Mouse (Mus musculus): Measurements from ENCODE around the gene Dtx1.

Gene Dtx1

DNA sequence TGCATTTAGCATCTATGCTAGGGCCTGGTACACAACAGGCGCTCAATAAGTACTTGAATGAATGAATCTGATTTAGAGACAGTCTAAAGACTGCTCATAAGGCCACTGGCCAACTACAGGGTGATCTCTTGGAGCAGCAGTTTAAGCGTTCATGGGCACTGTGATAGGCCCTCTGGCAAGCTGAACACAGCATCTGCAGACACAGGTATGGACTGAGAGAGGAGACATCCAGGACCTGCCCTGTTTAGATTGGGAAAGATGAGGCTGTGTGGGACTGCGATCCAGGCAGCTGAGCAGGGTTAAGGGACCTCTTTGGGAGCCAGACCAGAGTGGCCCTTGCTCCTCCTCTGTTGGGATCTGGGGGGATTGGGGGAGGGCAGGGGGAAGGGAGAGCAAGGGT lies at the start of gene Dtx1:
Gene Dtx1, minus strand, starts transcription at position 101 of the 400 bp plus-strand sequence.
- DNase-seq (ENCODE audit: low spot score in 2 of 2), result no peak

DNA sequence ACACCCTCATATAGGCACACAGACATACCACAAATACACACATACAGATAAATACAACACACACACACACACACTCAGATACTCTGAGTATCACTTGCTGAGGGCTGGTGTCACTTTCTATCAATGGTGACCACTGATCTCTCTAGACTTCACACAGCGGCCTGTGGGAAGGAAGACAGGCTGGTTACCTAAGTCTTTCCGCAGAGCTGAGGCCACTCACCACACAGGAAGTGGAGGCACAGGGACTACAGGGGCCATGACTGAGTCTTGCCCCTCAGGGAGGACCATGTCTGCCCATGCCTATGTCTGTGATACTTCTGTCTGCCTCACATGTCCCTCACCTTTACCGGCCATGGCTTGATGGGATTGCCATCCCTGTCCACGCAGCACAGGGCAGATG lies 42.5 kb upstream of the Dtx1 start:
- no peak for DNase-seq (ENCODE audit: low spot score in 2 of 2)

DNA sequence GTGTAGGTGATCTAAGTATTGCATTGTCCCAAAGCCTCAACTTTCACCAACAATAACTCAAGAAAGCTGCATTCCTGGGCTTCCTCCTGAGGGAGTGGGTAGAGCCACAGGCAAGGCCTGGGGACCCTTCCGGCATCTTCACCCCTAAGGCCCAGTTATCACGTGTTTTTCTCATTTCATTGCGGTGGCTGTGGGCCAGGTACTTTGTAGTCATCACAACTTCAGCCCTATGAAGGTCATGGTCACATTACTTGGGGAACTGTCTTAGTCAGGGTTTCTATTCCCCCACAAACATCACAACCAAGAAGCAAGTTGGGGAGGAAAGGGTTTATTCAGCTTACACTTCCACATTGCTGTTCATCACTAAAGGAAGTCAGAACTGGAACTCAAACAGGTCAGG lies 41.1 kb upstream of the Dtx1 start:
- DNase-seq (ENCODE audit: low spot score in 2 of 2), result no peak

DNA sequence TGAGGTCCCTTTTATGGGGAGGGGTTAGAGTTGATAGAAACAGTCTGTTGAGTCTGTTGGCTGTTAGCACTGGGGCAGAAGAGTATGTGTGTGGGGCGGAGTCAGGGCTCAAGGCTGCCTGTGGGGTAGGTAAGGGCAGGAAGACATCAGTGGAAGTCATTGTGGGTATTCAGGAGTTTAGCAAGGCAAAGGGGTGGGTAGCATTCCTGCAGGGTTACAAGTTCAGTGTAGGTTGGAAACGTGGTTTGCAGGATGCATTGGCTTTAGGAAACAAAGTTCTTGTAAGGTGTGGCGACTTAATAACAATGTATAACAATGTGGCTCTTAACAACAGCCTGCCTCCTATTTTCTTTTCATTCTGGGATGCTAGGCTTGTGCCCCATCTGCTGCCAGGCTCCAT lies 39.5 kb upstream of the Dtx1 start:
- no peak for DNase-seq (ENCODE audit: low spot score in 2 of 2)

DNA sequence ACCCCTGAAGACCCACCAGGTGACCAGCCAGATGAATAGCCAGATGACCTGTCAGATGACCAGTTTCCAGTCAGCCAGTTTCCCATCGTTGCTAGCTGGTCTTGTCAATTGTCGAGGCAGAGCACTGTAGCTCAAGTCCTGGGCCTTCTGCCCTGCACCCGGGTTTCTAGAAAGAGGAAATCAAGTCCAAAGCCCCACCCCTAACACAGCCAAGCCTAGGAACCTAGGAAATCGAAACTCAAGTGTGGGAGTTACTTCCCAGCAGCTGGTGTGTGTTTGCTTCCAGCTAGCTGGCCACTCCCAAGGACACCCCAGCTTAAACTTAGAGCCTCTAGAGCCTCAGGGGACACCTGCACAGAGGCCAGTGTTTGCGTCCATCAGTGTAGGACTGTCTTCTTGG lies 38.0 kb upstream of the Dtx1 start, which contains the start of gene Oas2:
Gene Oas2, minus strand, starts transcription at position 166 of the 400 bp plus-strand sequence.
- DNase-seq (ENCODE audit: low spot score in 2 of 2), result no peak

DNA sequence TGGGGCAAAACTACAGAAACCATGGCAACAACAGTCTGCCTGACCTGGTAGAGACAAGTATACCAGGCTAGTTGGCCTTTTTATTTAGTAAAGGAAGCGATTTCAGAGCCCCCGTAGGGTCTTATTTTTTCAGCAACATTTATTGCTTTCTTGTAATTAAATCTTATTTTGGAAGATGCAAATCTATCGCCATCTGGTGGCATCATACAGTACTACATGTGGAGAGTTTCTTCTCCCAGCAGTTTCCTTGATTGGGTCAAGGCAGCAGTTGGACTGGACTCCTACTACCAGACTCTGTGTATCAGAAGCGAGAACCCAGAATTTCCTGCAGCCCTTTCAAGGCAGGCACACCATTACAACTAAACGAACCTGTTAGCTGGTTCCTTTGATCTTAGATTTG lies 34.7 kb upstream of the Dtx1 start:
- no peak for DNase-seq (ENCODE audit: low spot score in 2 of 2)

DNA sequence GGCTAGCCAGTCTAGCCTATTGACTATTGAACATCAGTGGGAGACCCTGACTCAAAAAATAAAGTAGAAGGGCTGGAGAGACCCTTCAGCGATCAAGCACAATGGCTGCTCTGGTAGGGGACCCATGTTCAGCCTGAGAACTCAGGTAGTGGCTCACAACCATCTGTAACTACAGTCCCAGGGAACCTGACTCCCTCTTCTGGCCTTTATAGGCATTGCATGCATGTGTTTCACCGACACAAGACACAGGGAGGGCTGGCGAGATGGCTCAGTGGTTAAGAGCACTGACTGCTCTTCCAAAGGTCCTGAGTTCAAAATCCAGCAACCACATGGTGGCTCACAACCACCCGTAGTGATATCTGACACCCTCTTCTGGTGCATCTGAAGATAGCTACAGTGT lies 30.4 kb upstream of the Dtx1 start:
- peak; percentile 46 to 77 for DNase-seq (ENCODE audit: low spot score in 2 of 2)

DNA sequence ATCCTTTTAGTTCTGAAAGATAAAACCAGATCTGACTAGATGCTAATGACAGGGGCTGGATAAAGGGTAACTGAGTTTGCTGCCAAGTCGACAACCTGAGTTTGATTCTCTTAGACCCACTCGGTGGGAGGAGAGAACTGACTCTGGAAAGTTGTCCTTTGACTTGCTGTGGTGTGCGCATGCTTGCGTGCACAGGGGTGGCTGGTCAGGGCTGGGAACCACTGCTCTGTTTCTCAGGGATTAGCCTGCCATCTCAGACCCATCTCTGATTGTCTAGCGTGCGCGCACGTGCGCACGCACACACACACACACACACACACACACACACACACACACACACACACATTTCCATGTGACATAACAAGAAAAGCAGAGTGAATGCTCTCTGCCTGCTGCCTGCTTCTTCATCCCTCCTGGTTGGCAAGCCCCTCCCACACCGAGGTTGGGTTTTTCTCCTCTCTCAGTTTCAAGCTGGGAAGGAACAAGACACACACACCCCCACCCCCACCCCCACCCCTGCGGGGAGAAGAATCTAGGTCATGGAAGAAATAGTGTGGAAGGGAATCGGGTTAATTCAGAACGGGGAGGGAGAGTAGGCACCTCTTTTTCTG lies 22.8 kb upstream of the Dtx1 start:
- DNase-seq (ENCODE audit: low spot score in 2 of 2), result no peak

DNA sequence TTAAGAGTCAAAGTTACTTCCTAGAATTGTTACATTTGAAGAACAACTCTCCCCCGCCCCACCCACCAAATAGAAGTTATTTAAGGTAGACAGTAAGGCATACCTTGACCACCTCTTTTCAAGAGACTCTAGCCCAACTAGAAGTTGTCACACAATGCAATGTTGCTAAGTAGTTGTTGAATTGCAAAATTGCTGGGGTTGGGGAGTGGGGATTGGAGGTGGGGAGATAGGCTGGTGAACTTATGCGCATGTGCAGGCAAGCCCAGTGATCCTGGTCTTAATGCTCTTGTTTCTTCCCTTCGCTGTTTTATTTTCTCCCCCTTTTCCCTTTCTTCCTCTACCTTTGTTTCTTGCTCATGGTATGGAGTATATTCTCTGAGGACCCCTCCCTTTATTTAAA lies 22.0 kb upstream of the Dtx1 start:
- no peak for DNase-seq (ENCODE audit: low spot score in 2 of 2)

DNA sequence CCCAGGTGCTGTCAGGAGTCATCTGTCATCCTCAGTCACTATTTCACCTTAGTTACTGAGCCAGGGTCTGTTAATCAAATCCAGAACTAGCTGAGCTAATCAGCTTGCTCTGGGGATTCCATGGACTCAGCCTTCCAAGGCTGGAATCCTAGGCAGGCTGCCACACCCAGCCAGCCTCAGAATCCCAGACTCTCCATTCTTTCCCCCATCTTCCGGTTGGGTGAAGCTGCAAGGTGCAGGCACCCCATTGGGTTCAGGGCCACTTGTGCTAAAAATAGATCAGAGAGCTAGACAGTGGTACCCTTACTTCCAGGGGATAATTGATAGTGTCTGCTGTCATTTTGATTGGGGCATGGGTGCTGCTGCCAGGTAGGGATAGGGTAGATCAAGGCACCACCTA lies 21.0 kb upstream of the Dtx1 start:
- DNase-seq (ENCODE audit: low spot score in 2 of 2), result no peak

DNA sequence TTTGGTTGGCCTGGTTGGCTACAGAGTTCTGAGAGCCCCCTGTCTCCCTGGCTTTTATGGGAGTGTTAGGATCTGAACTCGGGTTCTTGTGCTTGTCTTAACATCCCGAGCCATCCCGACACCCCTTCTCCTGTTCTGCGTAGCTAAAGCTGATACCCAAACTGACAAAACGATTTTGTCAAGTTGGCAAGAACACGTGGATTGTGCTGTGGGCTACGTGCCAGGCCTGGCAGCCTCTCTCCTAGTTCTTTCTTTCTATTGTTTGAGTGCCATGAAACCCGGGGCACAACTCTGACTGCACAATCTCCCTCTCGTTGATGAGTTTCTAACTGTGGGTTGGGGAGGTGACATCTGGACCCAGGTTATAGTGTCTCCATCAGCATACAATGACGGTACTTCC lies 17.6 kb upstream of the Dtx1 start:
- no peak for DNase-seq (ENCODE audit: low spot score in 2 of 2)

DNA sequence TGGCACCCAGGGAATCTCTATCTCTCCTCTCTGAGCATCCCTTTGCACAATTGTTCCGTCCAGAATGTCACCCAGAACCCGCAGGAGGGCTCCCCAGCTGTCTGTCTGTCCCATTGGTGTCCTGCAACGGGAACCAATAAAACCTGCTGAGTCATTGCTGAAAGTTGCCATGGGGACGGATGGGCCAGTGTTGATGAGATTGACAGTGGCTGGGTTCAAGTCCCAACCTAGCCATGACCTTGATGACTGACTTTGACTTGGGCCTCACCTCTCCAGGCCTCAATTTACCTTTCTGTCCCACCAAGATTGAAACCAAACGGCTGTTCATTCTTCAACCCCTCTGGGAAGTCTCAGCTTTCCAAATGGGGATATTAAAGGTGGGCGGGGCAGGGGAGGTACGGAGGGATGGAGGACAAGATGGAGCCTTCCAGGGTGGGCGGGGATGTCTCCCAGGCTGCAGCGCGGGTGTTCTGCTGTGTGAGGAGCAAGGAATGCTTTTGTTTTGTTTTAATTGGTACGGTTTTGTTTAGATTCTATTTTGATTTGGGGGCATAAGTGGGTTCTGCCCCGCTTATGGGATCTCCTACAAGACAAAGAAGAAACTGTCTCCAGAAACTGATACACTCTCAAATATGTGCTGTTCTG lies 14.2 kb upstream of the Dtx1 start:
- no peak for DNase-seq (ENCODE audit: low spot score in 2 of 2)

DNA sequence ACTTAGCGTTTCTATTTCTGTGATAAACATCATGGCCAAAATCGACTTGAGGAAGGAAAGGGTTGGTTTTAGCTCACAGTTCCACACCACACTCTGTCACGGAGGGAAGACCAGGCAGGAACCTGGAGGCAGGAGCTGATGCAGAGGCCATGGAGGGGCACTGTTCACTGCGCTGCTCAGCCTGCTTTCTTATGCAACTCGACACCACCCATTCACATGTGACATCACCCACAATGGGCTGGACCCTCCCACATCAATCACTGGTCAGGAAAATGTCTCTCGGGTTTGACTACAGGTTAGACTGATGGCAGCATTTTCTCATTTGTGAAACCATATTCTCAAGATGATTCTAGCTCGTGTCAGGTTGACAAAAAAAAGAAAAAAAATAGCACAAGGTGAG lies 9.3 kb upstream of the Dtx1 start:
- DNase-seq (ENCODE audit: low spot score in 2 of 2), result no peak

DNA sequence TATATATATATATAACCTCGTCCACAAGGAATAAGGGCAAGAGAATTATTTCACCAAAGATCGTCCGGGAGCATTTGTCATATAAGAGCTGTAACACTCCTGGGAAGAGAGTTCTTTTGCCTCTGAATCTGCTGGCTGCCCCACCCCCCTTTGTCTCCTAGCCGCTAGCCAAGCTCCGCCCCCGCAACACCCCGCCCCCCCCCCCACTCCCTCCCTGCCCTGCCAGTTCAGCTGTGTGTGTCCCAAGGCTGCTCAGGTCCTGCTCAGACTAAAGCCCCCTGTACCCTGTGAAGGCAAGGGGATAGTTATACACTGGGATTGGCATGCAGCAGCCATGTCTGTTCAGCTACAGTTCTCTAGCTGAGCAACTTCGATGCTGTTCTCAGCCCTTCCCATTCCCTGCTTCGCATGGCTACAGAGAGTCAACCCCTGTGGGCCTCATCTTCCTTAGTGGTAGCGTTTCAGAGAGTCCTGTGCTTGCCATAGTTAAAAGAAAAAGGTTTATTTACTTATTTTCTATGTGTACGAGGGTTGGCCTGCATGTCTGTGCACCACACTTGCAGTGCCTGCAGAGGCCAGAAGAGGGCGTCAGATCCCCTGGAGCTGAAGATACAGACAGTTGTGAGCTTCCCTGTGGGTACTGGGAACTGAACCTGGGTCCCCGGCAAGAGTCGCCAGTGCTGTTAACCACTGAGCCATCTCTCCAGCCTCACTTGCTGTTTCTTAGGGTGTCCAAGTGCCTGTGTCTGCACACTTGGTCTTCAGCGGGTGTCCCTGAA lies 7.1 kb upstream of the Dtx1 start:
- no peak for DNase-seq (ENCODE audit: low spot score in 2 of 2)

DNA sequence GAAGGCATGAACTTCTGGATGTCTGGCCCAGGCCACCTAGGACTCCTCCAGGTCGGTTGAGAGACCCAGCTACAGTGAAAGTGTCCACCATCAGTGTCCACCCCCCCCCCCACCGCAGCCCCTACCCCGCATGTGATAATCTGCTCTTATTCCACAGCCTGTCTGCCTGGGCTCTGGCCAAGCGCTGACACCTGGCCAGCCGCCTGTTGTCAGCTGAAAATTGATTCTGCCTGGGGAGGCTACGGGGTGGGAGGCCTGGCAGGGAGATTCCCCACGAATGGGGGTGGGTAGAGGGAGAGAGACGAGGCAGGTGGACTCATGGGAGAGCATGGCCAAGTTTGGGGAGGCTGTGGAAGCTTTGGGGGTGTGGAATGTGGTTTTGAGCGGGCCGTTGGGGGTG lies 5.4 kb upstream of the Dtx1 start:
- no peak for DNase-seq (ENCODE audit: low spot score in 2 of 2)

DNA sequence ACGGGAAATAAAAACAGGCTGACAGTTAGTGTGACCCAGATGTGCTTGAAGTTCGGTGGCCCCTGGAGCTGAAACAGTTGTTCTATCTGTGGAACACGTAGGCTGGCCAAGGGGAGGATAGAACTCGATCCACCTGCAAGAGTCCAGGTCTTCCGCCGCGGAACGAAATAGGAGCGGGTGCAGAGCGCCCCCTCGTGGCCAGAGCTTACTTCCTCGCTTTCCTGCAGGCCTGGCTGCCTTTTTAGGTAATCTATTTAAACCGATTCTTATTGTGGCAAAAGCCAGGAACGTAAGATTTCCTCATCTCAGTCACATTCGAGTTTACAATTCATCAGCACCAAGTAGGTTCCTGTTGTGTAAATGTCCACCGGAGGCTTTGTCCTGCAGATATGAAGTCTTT lies 2.6 kb upstream of the Dtx1 start:
- DNase-seq (ENCODE audit: low spot score in 2 of 2), result peak; percentile 74 to 92

DNA sequence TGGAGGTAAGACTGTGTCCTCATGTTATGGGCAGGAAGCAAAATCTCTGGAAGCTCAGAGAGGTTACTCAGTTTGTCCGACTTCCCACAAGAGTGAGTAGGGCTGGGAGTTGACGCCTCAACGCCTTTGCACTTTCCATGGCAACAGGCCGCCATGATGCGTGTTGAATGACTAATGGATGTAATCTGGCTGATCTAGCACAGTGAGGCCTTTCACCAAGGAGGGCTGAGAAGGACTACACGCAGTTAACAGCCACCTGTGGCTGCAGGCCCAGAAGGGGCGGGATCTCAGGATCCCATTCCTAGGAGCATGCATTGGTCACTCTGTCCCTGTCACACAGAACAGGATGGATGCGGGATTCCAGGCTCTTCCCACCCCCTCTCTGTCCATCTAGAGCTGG lies 994 bp upstream of the Dtx1 start:
- DNase-seq (ENCODE audit: low spot score in 2 of 2), result peak in 1 of 2 experiments; percentile 53

DNA sequence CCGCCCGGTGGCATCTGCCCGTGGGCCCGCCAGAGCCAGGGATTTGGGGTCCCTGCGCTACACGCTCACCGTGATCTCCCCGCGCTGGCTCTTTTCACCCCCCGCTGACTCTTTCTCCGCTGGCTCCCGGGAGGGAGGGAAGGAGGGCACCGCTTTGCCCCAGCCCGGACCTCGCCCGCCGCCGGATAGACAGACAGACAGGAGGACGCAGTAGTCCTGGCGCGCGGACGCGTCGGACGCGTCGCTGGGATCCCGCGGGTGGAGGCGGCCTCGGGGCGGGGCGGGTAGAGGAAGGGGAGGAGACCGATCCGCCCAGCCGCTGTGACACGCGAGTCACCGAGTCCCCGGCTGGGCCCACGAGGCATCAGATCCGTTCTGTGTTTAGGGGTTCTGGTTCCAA lies 311 bp downstream of the Dtx1 start:
- peak; percentile 44 to 75 for DNase-seq (ENCODE audit: low spot score in 2 of 2)

DNA sequence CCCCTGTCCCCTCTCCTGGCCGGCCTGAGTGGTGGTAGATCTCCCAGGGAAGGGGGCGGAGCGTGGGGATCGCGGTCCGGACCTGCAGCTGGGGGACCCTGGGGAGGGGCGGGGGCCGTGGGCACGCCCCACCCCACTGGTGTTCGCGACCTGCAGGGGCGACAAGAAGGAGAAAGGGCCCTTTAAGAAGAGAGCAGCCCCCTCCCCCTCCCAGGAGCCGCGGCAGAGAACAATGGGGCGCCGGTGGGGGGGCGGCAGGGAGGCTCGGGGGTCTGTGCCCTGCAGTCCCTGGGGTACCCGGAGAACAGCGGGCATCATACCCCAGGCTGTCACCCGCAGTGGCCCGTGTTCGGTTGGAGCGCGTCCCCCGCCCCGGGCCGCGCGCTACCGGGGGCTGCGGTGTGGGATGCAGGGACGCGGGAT lies 890 bp downstream of the Dtx1 start:
- DNase-seq (ENCODE audit: low spot score in 2 of 2), result no peak

DNA sequence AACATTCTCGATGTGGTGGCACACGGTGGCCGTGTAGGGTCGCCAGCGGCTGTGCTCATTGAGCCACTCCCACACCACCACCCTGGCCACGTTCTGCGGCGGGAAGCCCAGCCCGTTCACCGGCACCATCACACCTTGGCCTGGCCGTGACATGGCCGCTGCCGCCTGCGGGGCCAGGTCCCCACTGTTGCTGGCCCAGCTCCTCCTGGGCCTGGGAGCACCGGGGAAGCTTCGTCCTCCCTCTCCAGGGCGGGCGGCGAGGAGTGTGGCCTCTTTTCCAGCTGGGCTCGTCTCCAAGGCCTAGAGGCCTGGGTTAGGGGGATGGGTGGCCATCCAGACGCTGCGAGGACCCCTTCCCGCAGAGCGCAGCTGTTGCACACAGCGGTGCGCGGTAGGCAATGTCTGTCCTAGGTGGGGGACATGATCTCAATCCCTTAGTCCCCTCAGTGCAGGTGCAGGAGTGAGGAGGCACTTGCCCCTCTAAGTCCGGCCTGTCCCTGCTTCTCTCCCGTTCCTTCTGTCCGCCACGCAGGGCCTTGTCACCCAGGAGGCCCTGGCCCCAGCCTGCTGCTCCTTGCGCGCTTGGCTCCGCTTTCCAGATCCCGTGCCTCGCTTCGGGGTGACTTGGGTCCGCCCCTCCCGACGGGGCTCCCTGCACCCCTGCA lies 1.4 kb downstream of the Dtx1 start:
- no peak for DNase-seq (ENCODE audit: low spot score in 2 of 2)

DNA sequence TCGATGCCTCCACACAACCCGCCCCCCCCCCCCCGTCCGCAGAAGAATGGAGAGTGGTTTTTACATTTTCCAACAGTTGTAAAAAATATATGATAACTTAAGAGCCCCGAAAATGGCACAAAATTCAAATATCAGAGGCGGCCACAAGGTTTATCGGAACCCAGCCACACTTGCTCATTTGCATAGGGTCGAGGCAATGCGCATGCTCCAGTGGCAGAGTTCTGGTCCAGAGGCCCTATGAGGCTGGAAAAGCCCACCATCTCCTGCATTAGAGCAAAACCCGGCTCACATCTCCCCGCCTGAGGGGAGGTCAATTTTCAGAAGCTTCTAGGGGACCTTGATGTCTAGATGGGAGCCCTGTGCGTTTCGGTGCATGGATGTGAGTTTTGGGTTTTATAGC lies 4.8 kb downstream of the Dtx1 start:
- DNase-seq (ENCODE audit: low spot score in 2 of 2), result no peak

DNA sequence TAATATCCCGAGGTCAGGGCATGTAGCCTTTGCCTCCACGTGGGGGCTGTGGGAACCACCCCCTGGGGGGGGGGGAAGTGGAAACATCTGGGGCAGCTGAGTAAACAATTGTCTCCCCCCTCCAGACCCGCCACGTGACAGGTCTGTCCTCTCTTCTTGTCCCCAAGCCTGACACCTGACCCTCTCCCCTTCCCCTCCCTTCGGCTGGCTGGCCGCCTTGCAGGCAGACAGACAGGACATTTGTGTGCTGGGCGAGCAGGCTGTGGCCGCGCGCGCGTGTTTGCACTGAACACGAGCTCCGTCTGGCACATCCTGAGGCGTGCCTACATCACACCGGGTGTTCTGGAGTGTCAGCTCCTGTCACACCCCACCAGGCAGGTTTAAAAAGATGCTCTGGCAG lies 5.2 kb downstream of the Dtx1 start:
- no peak for DNase-seq (ENCODE audit: low spot score in 2 of 2)

DNA sequence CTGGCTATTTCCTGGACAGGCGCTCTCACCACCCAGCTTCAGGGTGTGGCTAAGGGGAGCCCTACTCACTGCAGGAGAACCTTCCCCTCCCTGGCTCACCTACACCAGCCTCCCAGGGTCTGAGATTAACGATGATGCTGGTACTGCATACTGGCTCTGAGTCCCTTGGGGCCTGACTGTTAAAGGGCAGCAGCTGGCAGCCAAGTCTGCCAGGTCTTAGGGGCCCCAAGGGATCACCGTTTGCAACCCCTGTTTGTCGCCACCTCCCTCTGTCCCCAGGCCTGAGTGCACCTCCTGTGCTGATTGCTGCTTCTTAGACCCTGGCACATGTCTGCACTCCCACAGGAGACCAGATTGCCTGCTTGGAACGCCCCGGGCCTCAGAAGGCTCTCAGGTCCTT lies 7.3 kb downstream of the Dtx1 start:
- peak in 1 of 2 experiments; percentile 43 for DNase-seq (ENCODE audit: low spot score in 2 of 2)

All from spleen, postnatal 4 days (tissue).